Mouse (Mus musculus) T-cell, adult 2 months (primary cell): ENCODE data around the gene Arhgef9.

Experiments used
- DNase-seq: peaks from one replicate; pipeline ENCODE4 v3.0.0; 2022; ENCODE audit warnings: low spot score

Arhgef9 gene

DNA sequence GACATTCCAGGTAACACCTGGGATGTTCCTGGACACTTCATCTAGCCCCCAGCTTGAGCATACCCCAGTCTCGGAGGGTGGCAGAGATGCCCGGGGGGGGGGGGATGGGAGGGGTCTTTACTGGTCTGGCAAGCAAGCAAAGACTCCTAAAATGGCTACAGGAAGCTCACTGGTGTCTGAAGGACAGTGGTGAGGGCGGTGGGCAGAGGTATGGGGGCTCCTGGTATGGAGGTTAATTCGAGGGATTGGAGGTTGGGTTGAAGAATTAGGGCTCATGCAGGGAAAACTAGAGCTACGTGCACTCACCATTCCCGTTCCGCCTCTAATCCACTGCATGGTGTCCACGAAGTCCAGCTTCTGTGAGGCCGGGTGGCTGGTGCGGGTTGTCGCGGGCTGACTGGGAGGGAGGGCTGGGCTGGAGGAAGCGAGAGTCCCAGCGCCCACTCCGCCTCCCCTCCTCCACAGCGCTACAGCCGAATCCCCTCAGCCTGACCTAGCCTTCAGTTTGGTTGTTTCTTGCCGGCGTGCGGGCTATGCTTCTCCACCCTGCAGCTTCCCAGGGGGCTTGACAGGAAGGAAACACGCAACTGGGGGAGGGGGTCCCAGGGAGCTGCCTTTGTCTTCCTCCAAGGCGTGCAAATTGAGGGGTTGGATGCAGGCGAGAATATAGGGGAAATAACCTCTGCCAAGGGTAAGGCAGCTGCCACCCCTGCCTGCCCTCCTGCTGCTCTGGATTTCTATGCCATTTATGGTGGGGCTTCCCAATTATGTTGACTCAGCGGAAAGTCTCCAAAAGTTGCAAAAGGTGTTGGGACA, at the start of gene Arhgef9:
Gene Arhgef9 (minus strand): TSS at position 753 of the 816 bp plus-strand sequence.
- no peak for DNase-seq

DNA sequence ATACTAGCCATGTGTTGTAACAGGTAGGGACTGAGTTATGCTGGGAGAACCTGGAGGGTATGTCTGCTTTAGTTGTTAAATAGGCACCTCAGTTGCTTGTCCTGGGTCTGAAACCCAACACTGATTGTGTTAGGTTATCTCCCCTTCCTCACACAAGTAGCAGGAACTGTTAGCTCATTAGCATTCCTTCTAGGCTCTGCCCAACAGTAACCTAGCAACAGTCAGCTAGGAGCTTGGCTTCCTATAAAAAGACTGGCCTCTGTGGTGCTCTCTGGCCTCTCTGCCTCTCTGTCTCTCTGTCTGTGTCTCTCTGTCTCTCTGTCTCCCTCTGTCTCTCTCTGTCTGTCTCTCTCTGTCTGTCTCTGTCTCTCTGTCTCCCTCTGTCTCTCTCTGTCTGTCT, 42.2 kb upstream of the Arhgef9 start:
- no peak for DNase-seq

DNA sequence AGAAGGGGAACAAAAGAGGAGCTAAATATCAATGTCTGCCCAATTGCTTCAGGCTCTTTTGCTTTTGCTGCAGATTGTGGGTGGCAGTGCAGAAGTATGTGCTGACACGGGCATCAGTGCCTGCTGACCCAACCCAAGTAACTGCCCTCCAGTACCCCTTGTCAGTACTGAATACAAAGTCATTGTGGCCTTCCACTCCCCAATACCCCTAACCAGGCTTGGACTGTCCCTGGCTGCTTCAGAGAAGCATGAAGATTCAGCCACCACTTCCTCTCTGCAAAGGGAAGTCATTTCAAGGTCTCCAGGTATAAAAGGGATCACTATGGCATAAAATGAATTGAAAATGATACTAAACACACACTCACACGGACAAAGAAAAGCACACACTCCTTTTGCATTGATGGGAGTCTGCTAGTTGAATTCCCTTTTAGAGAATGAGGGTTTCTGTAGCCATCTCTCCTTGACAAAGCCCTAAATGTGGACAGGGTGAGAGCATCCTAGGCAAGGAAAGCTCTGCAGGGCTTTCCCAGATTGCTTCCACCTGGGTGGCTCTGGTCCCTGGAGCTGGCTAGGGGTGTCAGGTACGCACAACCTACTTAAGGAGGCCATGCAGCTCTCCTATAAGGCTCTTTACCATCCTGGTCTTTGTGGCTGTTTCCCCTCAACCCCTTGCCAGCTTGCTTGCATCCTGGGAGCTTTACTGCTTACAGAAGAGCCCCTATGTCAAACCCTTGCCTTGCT, 1.1 kb downstream of the Arhgef9 start:
- DNase-seq, result no peak

DNA sequence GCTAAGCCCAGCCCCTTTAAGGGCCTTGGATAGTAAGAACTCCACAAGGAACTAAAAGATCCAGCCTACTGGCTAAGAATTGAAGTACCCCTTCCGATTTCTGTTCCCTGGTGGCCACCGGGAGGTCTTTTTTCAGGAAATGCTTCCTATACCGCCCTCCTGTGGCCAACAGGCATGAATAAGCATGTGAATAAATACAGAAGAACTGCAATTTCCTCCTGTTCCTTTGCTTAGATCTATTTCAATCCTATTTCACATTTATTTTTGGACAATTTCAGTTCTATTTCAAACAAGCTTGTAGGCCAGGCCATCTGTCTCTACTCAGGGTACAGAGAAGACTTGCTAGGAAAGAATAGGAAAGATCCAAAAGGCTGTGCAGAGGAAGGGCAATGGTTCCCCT, 20.7 kb downstream of the Arhgef9 start:
- peak; percentile 17 for DNase-seq

DNA sequence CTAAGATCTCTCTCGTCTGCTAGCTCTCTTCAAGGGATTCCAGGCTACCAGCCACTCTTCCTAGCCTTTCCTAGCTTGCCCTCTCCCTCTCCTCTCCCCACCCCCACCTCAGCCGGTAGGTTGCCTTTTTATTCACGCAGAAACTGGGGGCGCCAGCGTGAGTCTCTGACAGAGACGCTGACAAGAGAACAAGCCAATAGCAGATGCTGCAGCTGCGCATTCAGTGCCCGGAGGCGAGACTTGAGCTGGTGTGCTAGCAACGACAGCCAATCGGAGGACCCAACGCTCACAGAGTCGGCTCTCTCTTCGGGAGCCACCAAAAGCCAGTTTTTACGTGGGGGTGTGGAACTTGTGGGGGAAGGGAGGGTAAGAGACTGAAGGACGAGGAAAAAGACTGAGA, 30.3 kb downstream of the Arhgef9 start:
- peak; percentile 81 for DNase-seq

DNA sequence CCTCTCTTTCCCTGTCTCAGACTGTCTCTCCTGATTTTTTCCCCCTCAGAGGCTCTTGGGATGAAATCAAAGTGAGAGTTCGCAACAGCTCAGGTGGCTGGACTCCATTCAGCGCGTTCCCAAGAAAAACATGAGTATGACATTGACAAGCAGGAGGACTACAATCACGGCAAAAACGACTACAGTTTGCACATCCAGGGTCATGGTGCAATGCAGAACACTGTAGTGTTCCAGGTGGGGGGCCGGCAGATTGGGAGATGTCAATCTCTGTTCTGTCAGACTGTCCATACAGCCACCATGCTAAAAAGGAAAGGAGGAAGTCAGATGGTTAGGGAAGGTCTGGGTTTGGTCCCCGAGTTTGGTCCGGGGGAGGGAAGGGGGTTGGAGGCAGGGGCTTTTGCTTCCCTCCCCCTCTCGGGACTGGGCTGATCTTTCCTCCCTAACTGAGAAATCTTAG, 31.0 kb downstream of the Arhgef9 start:
- DNase-seq, result peak; percentile 1

DNA sequence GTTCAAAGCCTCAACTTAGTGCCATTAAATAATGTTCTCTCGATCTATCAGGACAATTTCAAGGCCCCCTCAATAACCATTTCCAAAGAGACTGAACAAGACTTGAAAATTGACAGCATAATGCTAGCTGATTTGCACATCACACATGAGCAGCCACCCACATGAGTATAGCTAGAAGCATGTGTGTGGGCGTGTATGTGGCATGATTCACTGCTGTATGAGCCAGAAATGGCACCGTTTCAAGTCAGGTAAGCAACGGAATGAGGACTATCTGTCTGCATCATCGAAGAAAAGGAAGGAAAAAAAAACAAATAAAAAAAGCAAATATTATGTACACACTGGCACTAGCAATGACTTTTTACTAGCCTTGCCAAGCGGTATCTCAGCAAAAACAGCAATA, 32.5 kb downstream of the Arhgef9 start:
- DNase-seq, result peak; percentile 8

DNA sequence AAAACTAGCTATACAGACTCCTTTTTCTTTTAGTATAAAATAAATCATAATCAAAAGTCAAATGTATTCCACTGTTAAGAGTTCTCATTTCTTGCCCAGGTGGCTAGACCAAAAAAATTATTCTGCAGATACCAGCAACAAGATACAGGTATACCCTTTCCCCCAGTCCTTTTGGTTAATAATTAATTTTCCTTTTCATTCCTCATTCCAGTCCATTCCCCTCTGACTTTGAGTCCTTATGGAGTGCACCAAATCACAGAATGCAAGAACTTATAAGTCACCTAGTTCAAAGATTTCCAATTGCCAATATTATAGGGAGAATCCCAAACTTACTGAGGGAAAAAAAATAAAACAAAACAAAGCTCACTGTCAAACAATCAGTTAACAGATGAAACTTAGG, 33.2 kb downstream of the Arhgef9 start:
- no peak for DNase-seq

DNA sequence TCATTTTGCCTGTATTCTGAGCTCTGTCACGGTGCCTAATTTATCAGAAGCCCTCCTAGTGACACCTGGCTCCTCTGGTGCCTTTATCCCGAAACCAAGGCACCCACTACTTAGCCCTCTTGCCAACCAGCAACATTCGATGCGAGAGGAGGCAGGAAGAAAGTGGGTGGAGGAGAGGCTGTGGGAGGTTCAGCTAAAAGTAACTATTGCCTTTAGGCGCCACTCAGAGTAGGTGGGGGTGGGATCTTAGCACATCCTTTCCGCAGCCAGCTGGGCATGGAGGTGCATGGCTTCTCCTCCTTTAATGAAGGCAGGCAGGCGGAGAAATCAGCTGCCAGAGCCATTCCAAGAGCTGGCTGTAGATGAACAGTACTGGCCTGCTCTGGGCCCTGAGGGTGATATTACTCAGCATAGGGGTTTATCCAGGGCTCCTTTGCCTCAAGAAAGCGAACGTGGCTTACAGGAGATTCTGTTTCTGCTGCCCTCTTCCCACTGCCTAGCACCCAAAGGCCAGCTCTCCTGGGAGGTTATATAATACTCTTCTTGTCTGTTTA, 39.7 kb downstream of the Arhgef9 start:
- DNase-seq, result no peak

DNA sequence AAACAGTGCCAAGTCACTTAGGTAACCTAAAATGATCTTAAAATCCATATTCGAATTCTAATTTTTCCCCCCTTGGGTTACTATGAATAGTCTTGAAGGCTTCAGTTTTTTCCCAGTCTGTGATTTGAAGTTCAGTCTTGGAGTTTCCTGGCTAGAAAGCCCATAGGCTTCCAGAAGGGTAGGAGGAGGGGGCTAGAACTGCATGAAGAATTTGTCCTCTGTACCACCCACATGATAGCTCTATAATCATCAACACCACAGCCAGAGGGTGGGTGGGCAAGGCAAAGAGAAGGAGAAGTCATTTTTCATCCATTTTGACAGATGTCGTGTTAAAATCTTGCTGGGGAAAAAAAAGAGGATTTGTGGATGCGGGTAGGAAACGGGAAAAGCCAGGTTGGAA, 58.0 kb downstream of the Arhgef9 start:
- no peak for DNase-seq

DNA sequence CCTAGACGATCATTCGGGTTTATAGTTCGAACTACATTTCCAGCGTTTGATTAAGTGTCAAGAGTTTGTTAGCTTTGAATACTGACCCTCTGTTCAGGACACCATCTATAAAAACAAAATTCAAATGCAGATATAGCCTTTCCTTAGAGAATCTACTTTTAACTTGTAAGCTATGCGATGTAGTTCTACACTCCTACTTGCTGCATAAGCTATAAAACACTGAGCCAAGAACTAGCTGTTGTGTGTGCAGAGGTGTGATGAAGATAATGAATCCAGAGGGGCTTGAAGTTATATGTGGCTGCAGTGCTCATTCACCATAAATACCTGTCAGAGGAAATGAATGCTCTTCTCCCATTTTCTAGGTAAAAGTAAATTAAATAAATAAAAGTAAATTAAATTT, 63.2 kb downstream of the Arhgef9 start:
- DNase-seq, result no peak

DNA sequence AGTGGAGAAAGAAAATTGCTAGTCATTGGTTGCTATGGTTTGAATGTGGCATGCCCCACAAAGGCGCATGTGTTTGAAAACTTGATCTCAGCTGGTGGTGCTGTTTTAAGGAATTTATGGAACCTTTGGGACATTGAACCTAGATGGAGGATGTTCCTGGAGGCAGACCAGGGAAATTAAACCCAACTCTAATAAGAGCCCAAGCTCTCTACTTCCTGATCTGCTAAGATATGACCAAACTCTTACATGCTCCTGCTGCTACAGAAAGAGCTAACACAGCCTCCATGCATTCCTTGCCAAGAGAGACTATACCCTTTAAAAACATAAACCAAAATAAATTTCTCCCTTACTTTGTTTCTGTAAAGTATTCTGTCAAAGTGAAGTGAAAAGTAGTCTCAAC, 63.7 kb downstream of the Arhgef9 start:
- DNase-seq, result no peak

DNA sequence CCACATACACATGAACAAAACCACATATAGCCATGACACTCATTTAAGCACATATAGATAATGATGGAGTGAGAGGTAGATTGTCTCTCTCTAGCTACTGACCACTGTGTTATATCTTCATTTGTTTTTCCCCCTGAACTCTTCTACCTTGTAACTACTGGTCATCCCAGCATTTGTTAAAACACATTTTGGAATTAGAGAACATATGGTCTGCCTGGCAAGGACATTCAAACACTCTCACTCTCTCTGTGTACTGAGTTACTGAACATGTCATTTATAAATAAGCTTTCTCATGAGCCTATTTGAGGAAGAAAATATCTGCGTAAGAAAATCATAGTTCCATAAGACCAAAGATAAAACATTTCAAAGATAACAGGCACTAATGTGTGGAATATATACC, 64.9 kb downstream of the Arhgef9 start:
- DNase-seq, result no peak

DNA sequence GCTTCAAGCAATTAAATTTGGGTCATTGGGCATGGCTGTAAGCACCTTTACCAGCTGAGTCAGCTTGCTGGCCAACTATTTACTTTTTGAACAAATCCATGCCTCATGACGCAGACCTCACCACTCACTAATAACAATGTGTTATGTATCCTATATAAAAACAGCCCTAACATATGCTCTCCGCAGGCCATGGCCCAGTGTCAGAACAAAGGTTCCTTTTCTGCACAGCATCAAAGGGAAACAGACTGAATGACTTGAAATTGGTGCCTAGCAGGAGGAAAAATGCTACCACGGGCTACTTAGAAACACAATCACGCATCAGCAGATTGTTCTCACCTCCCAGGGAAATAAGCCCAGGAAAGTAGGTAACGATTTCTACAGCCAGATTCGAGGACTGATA, 73.2 kb downstream of the Arhgef9 start:
- DNase-seq, result no peak

DNA sequence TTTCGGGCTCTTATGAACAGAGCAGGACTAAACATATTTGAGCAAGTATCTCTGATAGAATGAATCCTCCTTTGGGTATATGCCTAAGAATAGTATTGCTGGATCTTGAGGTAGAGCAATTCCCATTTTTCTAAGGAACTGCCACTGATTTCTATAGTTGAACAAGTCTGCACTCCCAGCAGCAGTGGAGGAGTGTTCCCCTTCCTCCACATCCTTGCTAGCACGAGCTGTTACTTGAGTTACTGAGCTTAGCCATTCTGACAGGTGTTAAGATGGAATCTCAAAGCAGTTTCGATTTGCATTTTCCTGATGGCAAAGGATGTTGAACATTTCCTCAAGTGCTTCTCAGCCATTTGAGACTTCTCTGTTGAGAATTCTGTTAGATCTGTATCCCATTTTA, 92.3 kb downstream of the Arhgef9 start:
- DNase-seq, result no peak

DNA sequence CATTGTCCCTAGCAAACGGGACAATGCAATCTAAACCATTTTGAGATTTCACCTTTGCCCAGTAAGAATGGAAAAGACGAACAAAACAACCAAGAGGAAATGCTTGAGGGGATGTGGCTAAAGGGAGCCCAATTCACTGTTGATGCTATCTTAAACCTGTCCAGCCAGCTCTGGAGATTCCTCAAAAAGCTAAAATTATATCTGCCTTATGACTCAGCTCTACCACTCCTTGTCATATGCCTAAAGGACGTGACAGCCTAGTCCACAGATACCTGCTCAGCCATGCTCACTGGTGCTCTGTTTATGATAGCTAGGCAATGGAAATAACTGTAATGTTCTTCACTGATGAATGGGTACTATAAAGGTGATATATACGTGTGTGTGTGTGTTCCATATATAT, 109.0 kb downstream of the Arhgef9 start:
- DNase-seq, result no peak

DNA sequence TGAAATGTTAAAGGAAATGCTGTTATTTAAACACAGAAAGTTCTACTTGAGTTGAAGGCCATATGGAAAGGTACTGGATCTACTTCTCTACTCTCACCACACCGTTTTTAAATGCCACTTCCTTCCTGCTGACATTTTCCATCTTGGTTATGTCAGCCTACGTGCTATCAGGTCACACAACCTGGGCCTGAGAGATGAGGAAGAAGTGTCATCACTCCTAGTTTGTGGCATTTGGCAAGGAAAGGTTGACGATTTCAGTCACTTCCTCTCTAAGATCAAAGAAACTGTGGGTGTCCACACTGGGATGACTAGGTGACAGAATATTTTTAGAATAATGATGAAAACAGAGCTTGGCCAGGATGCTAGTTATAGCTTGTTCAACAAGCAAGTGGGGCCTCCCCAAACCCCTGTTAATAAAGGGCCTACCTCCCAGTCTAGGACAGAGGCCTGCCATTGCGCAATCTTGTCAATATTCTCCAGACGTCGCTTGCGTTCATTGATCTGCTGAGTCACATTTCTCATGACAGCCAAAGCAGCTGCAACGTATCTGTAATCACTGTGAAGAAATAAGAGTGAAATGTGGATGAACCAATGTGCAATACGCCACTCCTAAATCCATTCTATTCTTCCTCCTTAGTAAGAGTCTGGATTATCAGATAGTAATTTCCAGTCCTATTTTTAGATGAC, 119.5 kb downstream of the Arhgef9 start:
- no peak for DNase-seq

DNA sequence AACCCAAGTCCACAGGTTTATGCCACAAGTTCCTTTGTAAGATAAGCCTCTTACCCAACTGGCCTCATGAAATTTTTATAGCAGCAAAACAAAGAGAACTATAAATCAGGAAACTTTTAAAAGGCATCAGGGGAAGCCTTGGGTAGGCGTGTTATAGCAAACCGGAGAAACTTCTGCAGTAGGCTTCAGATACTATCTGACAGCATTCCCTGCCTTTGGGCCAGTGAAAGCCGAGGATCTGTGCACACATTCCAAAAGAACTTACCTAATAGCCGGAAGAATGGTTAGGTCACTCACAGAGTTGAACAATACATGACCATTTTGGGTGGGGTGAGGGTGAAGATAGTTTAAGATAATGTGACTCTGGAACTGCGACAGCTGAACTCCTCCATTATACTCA, 168.7 kb downstream of the Arhgef9 start:
- no peak for DNase-seq

DNA sequence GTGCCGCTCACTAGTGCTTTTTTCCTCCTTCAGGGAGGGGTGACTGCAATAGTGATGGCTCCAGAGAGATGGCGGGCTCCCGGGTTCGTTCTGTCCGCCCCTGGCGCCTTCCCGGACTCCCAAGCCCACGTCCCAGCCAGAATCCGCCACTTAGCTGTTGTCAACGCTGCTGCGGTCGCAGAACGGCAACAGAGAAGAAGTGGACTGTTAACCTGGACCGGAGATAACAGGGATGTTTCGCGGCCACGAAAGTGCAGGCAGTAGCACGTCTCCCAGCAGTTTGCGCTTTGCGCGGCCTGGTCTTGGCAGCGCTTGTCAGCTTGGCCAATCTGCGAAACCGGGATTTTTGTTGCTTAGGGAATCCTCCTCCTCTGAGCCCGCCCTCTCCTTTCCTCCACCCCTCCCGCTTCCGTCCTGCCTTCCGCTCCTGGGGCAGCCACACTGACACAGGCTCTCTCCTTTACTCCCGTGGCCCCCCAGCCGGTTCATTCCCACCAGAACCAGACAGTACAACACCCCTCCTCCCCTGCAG, 170.2 kb downstream of the Arhgef9 start, which contains the start of gene Spin4:
Gene Spin4 (minus strand): TSS at position 322 of the 532 bp plus-strand sequence.
- no peak for DNase-seq

DNA sequence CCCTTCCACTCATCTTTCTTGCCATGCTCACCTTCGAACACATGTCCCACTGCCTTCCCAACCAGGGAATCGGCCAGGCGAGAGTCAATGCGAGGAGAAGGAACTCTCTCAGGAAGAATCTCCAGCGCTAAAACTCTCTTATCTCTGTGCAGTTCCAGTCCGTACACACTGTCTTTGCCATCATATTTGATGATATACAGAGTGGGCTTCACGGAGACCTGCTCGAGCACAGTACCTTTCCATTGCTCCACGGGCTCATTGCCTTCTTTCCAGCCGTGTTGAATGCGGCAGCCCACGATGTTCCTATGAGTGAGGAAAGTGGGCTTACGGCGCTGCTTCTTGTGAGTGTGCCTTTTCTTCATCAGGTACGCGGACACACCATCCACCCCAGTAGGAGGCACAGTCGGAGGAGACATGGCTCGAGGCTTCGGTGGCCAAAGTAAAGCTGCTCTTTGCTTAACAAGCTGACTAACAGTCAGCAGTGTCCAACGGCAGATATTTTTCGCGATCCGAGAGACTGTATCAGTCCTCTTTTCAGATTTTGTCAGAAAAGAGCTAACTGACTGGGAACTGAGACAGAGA, 170.8 kb downstream of the Arhgef9 start:
- DNase-seq, result no peak

DNA sequence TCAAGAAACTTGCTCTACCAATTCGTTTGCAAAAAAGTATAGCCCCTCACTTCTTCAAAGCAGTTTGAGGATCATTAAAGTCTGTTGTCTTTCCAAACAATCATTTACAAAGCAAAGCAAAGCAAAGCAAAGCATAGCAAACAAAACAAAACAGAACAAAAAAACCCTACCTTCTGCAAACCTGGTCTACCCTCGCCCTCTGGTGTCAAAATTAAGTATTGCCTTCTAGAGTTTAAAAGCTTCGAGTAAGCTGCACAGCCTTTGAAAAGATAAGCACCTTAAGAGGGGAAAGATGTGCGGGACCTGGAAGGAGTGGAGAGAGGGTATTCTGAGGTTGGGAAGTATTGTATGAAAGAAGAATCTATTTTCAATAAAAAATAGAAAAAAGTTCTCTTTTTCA, 184.6 kb downstream of the Arhgef9 start:
- no peak for DNase-seq
